Mouse (Mus musculus): ENCODE measurements around the gene Hsd17b1. TPM values are rescaled to one million over a fixed set of nuclear protein-coding genes. Genes with fewer than 3 reads are reported as not detected.

The Hsd17b1 gene
- polyA plus RNA-seq, 1 experiment = not detected

- peaks cover 34% of the 10 kb centered on the region for H3K4me1 ChIP-seq (ENCODE audit: control insufficient read depth, insufficient read depth, low read length)
- WGBS = 31% methylated on average over 8 of the region's 8 CpGs
- H3K27ac ChIP-seq (ENCODE audit: insufficient read depth, low read depth, low read length) = peak overlapping the region; percentile 12; the same call in 1 of the 2 replicates
- no peak overlapping the region for H3K4me3 ChIP-seq (ENCODE audit: insufficient read depth, low read depth, low read length)
- TF ChIP-seq CTCF (IDR thresholded peaks at IDR 0.05; ENCODE audit: insufficient read depth, low read depth, low read length) = no peak
- no peak for TF ChIP-seq POLR2A (IDR thresholded peaks at IDR 0.05; ENCODE audit: insufficient read depth, low read depth, low read length)
Measured at GRCm38 (mm10) chr11:101056885-101057284, 21.3 kb upstream of the Hsd17b1 start.

GRCm38 (mm10) chr11:101057860-101058259 lies 20.4 kb upstream of the Hsd17b1 start:
- H3K27ac ChIP-seq (ENCODE audit: insufficient read depth, low read depth, low read length) = no peak overlapping the region
- H3K4me3 ChIP-seq (ENCODE audit: insufficient read depth, low read depth, low read length) = no peak overlapping the region
- TF ChIP-seq POLR2A (IDR thresholded peaks at IDR 0.05; ENCODE audit: insufficient read depth, low read depth, low read length) (no peak), CTCF (IDR thresholded peaks at IDR 0.05; ENCODE audit: insufficient read depth, low read depth, low read length) (peak; percentile 53; the same call in 1 of the 2 replicates)
- peaks cover 34% of the 10 kb centered on the region for H3K4me1 ChIP-seq (ENCODE audit: control insufficient read depth, insufficient read depth, low read length)
- WGBS = 15% methylated on average over 5 of the region's 5 CpGs

GRCm38 (mm10) chr11:101058726-101059125 lies 19.5 kb upstream of the Hsd17b1 start:
- WGBS = 75% methylated on average over 5 of the region's 5 CpGs
- TF ChIP-seq POLR2A (IDR thresholded peaks at IDR 0.05; ENCODE audit: insufficient read depth, low read depth, low read length) = no peak
- no peak for TF ChIP-seq CTCF (IDR thresholded peaks at IDR 0.05; ENCODE audit: insufficient read depth, low read depth, low read length)
- Histone ChIP-seq H3K4me1 (ENCODE audit: control insufficient read depth, insufficient read depth, low read length) (peaks cover 41% of the 10 kb centered on the region), H3K27ac (ENCODE audit: insufficient read depth, low read depth, low read length) (0 out of 2 replicates have a peak overlapping the region, but pooled peaks have one; percentile 12), H3K4me3 (ENCODE audit: insufficient read depth, low read depth, low read length) (no peak overlapping the region)

GRCm38 (mm10) chr11:101059473-101059872 lies 18.7 kb upstream of the Hsd17b1 start:
- peaks cover 45% of the 10 kb centered on the region for H3K4me1 ChIP-seq (ENCODE audit: control insufficient read depth, insufficient read depth, low read length)
- no peak overlapping the region for H3K4me3 ChIP-seq (ENCODE audit: insufficient read depth, low read depth, low read length)
- TF ChIP-seq POLR2A (IDR thresholded peaks at IDR 0.05; ENCODE audit: insufficient read depth, low read depth, low read length) = no peak
- no peak for TF ChIP-seq CTCF (IDR thresholded peaks at IDR 0.05; ENCODE audit: insufficient read depth, low read depth, low read length)
- WGBS = 81% methylated on average over 10 of the region's 10 CpGs
- peak overlapping the region; percentile 85 for H3K27ac ChIP-seq (ENCODE audit: insufficient read depth, low read depth, low read length)

- 15% methylated on average over 8 of the region's 8 CpGs for WGBS
- Histone ChIP-seq H3K27ac (ENCODE audit: insufficient read depth, low read depth, low read length) (peak overlapping the region; percentile 85), H3K4me1 (ENCODE audit: control insufficient read depth, insufficient read depth, low read length) (peaks cover 45% of the 10 kb centered on the region), H3K4me3 (ENCODE audit: insufficient read depth, low read depth, low read length) (no peak overlapping the region)
- TF ChIP-seq POLR2A (IDR thresholded peaks at IDR 0.05; ENCODE audit: insufficient read depth, low read depth, low read length) (no peak), CTCF (IDR thresholded peaks at IDR 0.05; ENCODE audit: insufficient read depth, low read depth, low read length) (no peak)
Measured at GRCm38 (mm10) chr11:101060126-101060525, 18.1 kb upstream of the Hsd17b1 start.

- WGBS = 86% methylated on average over 5 of the region's 5 CpGs
- Histone ChIP-seq H3K27ac (ENCODE audit: insufficient read depth, low read depth, low read length) (no peak overlapping the region), H3K4me1 (ENCODE audit: control insufficient read depth, insufficient read depth, low read length) (peaks cover 45% of the 10 kb centered on the region), H3K4me3 (ENCODE audit: insufficient read depth, low read depth, low read length) (no peak overlapping the region)
- no peak for TF ChIP-seq POLR2A (IDR thresholded peaks at IDR 0.05; ENCODE audit: insufficient read depth, low read depth, low read length)
- TF ChIP-seq CTCF (IDR thresholded peaks at IDR 0.05; ENCODE audit: insufficient read depth, low read depth, low read length) = no peak
Measured at GRCm38 (mm10) chr11:101061049-101061448, 17.2 kb upstream of the Hsd17b1 start.

- Histone ChIP-seq H3K27ac (ENCODE audit: insufficient read depth, low read depth, low read length) (0 out of 2 replicates have a peak overlapping the region, but pooled peaks have one; percentile 8), H3K4me3 (ENCODE audit: insufficient read depth, low read depth, low read length) (no peak overlapping the region), H3K4me1 (ENCODE audit: control insufficient read depth, insufficient read depth, low read length) (peaks cover 39% of the 10 kb centered on the region)
- no peak for TF ChIP-seq POLR2A (IDR thresholded peaks at IDR 0.05; ENCODE audit: insufficient read depth, low read depth, low read length)
- TF ChIP-seq CTCF (IDR thresholded peaks at IDR 0.05; ENCODE audit: insufficient read depth, low read depth, low read length) = no peak
- 70% methylated on average over 12 of the region's 12 CpGs for WGBS
Measured at GRCm38 (mm10) chr11:101062165-101062884, 15.9 kb upstream of the Hsd17b1 start.

GRCm38 (mm10) chr11:101062971-101063675 lies 15.1 kb upstream of the Hsd17b1 start:
- H3K27ac ChIP-seq (ENCODE audit: insufficient read depth, low read depth, low read length) = peak overlapping the region; percentile 27; the same call in 1 of the 2 replicates
- WGBS = 83% methylated on average over 14 of the region's 14 CpGs
- peaks cover 39% of the 10 kb centered on the region for H3K4me1 ChIP-seq (ENCODE audit: control insufficient read depth, insufficient read depth, low read length)
- no peak overlapping the region for H3K4me3 ChIP-seq (ENCODE audit: insufficient read depth, low read depth, low read length)
- TF ChIP-seq CTCF (IDR thresholded peaks at IDR 0.05; ENCODE audit: insufficient read depth, low read depth, low read length) = no peak
- TF ChIP-seq POLR2A (IDR thresholded peaks at IDR 0.05; ENCODE audit: insufficient read depth, low read depth, low read length) = no peak
